Mouse (Mus musculus) MEL-GATA-1-ER (cell line): ENCODE data around the gene Paqr6.
A peak's percentile ranks its signal among the peaks of the same experiment; 100 is the strongest.
"Not testable (repeated sequence)": the region's sequence is repeated elsewhere in the genome, so short reads cannot be mapped to it uniquely, and the experiment has no call there.

Source experiments
- DNase-seq: peaks from one replicate; pipeline ENCODE4 v3.0.0-alpha.2; 2012; ENCODE audit warnings: low read depth; ENCODE audit errors: extremely low read depth

Paqr6 gene

DNA sequence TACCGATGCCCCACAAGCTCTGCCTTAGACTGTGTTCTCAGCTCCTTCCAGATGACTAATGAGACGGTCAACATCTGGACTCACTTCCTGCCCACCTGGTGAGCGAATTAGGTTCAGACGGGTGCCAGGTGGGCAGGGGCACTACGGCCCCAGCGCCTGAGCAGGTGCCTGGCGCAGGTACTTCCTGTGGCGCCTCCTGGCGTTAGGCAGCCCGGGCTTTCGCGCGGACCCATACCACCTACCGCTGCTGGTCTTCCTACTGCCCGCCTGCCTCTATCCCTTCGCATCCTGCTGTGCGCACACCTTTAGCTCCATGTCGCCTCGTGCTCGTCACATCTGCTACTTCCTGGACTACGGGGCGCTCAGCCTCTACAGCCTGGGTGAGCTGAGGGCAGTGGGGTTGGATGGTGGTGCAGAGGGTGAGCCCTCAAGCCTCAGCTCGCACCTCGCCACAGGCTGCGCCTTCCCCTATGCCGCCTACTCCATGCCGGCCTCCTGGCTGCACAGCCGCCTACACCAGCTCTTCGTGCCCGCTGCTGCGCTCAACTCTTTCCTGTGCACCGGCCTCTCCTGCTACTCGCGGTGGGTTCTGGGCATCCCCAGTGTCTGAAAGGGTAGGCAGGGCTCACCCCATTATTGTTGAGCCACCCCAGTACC is 1.4 kb downstream of the Paqr6 start:
- no peak for DNase-seq

DNA sequence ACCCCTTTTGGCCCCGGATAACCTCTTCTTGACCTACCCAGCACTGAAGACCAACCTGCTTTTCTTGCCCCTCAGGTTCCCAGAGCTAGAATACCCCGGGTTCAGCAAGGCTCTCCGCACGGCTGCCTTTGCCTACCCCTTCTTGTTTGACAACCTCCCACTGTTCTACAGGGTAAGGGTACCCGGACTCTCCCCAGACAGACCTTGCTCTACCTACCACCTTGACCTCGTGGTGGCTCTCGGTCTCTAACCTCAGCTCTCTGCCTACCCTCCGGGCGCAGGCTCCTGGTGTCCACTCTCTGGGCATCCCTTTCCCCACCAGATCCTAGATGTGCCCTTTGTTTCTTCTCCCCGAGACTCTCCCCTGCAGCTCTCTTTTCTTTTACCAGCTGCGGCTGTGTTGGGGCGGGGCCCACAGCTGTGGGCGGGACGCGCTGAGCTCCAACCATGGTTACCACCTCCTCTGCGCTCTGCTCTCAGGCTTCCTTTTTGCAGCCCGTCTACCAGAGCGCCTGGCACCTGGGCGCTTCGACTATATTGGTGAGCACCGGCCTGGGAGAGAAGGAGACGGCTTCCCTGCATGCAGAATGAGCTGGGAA is 2.5 kb downstream of the Paqr6 start:
- not testable (repeated sequence) for DNase-seq

DNA sequence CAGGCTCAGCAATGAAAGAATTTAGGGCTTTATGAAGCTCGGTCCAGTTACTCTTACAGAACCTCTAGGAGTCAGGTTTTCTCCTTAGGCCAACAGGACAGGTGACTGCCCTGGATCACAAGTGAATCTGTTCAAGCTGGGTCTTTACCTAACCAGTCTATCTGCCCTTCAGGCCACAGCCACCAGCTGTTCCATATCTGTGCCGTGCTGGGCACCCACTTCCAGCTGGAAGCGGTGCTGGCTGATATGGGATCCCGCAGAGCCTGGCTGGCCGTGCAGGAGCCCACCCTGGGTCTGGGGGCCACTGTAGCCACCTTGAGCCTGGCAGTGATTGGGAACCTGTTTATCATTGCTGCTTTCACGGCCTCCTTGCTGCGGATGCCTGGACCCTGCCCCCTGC is 3.1 kb downstream of the Paqr6 start:
- DNase-seq: not testable (repeated sequence)

DNA sequence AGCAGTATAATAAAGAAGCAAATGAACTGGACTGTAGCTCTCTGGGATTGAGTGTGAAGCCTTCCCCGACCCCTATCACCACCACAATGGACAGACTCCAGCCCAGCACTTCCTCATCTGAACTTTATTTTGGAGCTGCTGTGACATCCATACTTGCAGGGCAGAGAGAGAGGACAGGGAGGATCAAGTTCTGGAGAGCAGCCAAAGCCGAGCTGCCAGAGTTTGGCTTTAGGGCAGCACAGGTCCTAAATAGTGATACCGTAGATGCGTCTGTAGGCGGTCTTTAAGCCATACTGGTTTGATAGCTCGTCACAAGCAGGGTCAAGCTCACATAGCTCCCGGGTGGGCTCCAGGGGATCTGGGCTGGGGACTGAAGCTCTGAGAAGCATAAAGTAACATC is 4.1 kb downstream of the Paqr6 start:
- not testable (repeated sequence) for DNase-seq

DNA sequence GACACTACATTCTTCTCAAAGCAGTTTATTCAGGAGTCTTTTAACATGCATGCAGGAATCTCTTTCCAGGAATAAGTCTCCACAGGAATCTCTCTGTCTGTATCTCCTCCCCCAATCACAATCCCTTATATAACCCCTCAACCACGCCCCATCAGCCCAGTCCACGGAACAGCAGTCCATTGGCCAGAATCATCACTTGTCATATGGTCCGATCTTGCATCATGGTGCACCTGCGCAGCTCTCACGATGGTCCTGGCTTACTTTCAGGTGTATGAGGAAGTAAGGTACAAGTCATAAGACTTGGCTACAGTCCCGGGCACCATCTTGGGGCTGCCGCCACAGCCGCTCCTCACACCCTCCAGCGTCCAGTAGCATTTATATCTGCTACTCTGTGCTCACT is 8.3 kb downstream of the Paqr6 start, which contains the start of gene Bglap3:
Gene Bglap3 (minus strand): TSS at position 101 of the 400 bp plus-strand sequence.
- DNase-seq: not testable (repeated sequence)

DNA sequence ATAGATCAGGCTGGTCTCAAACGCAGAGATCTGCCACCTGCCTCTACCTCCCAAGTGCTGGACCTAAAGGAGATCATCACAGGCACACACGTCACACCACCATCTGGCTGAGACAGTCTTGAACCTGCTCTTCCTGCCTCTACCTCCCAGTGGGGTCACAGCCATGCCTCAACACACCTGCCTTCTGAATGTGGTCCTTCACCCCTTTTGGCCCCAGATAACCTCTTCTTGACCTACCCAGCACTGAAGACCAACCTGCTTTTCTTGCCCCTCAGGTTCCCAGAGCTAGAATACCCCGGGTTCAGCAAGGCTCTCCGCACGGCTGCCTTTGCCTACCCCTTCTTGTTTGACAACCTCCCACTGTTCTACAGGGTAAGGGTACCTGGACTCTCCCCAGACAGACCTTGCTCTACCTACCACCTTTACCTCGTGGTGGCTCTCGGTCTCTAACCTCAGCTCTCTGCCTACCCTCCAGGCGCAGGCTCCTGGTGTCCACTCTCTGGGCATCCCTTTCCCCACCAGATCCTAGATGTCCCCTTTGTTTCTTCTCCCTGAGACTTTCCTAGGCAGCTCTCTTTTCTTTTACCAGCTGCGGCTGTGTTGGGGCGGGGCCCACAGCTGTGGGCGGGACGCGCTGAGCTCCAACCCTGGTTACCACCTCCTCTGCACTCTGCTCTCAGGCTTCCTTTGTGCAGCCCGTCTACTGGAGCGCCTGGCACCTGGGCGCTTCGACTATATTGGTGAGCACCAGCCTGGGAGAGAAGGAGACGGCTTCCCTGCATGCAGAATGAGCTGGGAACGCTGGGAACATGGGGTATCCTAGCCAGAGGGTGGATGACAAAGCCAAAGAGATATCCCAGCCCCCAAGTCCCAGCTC is 11.6 kb downstream of the Paqr6 start:
- DNase-seq: peak; percentile 8

DNA sequence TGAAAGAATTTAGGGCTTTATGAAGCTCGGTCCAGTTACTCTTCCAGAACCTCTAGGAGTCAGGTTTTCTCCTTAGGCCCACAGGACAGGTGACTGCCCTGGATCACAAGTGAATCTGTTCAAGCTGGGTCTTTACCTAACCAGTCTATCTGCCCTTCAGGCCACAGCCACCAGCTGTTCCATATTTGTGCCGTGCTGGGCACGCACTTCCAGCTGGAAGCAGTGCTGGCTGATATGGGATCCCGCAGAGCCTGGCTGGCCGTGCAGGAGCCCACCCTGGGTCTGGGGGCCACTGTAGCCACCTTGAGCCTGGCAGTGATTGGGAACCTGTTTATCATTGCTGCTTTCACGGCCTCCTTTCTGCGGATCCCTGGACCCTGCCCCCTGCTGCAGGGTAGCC is 12.3 kb downstream of the Paqr6 start:
- not testable (repeated sequence) for DNase-seq

DNA sequence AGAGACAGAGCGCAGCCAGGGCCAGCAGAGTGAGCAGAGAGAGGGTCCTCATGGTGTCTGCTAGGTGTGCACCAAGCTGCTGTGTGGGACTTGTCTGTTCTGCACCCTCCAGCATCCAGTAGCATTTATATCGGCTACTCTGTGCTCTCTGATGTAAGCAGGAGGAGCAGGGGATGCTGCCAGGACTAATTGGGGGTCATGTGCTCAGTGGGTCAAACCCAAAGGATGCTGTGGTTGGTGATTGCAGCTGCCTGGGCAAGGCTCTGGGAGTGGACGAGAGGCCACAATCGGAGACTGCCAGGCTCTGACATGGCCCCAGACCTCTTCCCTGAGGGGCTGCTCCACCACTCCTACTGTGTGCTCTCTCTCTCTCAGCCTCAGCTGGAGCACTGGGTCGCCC is 14.2 kb downstream of the Paqr6 start, which contains the start of gene Bglap2:
Gene Bglap2 (minus strand): TSS at position 101 of the 400 bp plus-strand sequence.
- not testable (repeated sequence) for DNase-seq

DNA sequence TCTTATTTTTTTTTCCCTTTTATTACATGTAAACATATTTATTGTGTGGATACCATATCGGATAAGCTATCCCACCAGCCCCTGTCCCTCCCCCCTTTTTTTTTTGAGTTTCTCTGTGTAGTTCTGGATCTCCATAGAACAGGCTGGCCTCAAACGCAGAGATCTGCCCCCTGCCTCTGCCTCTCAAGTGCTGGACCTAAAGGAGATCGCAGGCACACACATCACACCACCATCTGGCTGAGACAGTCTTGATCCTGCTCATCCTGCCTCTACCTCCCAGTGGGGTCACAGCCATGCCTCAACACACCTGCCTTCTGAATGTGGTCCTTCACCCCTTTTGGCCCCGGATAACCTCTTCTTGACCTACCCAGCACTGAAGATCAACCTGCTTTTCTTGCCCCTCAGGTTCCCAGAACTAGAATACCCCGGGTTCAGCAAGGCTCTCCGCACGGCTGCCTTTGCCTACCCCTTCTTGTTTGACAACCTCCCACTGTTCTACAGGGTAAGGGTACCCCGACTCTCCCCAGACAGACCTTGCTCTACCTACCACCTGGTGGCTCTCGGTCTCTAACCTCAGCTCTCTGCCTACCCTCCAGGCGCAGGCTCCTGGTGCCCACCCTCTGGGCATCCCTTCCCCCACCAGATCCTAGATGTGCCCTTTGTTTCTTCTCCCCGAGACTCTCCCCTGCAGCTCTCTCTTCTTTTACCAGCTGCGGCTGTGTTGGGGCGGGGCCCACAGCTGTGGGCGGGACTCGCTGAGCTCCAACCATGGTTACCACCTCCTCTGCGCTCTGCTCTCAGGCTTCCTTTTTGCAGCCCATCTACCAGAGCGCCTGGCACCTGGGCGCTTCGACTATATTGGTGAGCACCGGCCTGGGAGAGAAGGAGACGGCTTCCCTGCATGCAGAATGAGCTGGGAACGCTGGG is 17.3 kb downstream of the Paqr6 start:
- peak; percentile 31 for DNase-seq

DNA sequence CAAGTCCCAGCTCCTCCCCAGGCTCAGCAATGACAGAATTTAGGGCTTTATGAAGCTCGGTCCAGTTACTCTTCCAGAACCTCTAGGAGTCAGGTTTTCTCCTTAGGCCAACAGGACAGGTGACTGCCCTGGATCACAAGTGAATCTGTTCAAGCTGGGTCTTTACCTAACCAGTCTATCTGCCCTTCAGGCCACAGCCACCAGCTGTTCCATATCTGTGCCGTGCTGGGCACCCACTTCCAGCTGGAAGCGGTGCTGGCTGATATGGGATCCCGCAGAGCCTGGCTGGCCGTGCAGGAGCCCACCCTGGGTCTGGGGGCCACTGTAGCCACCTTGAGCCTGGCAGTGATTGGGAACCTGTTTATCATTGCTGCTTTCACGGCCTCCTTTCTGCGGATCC is 18.0 kb downstream of the Paqr6 start:
- not testable (repeated sequence) for DNase-seq

DNA sequence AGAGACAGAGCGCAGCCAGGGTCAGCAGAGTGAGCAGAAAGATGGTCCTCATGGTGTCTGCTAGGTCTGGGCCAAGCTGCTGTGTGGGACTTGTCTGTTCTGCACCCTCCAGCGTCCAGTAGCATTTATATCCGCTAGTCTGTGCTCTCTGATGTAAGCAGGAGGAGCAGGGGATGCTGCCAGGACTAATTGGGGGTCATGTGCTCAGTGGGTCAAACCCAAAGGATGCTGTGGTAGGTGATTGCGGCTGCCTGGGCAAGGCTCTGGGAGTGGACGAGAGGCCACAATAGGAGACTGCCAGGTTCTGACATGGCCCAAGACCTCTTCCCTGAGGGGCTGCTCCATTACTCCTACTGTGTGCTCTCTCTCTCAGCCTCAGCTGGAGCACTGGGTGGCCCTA is 20.0 kb downstream of the Paqr6 start, which contains the start of gene Bglap:
Gene Bglap (minus strand): TSS at position 101 of the 400 bp plus-strand sequence.
- no peak for DNase-seq

DNA sequence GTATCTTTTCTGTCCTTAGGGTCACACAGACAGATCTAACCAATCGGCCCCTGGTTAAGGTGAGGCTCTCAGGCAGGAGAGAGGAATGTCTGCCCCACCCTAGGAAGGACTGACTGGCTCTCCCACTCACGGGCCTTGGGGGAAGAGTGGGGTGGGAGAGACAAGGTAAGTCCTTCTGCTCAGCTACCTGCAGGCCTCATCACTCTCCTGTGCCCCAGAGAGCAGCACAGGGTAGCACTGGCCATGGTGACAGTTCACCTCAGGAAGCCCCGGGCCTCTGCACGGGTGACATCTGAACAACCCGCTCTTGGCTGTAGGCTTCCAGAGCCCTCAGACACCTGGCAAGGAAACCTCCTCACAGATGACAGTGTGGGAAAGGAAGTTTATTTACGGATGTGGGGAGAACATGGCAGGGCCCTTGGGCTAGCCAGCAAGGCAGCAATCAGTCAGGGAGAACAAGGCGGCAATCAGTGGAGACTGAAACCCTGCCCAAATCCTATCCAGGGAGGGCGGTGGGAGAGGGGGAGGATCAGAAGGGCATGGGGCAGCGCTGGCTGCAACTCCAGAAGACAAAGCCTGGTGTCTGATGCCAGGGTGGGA is 29.5 kb downstream of the Paqr6 start:
- DNase-seq: no peak

DNA sequence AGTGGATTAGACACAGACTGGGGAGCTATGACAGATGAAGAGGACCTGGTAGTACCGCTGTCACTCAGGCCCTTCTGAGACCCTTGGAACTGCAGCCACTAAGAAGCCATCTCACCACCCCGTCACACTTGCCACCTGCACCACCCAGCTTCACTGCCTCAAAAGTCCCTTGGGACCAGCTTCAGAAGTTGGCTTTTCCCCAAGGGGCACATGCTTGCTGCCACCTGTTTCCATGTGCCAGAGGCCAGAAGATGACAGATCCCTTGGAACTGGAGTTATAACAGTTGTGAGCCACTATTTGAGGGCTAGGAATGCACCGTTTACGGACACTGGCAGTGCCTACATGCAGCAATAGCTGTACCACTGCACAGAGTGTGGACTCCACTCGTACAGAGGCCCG is 30.9 kb downstream of the Paqr6 start:
- no peak for DNase-seq

DNA sequence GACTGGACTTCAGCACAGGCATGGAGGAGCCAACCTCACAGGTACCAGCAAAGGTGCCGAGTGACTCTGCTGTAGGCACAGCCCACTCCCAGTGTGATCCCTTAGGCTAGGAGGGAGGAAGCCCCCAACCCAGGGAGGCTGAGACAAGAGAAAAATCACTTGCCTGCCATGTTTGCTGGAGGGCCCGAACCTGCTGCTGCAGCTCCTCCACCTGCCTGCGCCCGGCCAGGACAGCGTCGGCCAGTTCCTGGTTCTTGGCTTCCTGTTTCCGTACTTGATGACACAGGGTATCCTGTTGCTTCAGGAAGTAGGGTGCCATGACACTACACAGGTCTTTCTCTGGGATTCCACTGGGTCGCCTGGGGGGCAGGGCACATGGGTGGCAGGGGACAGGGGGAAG is 31.4 kb downstream of the Paqr6 start:
- DNase-seq: no peak

DNA sequence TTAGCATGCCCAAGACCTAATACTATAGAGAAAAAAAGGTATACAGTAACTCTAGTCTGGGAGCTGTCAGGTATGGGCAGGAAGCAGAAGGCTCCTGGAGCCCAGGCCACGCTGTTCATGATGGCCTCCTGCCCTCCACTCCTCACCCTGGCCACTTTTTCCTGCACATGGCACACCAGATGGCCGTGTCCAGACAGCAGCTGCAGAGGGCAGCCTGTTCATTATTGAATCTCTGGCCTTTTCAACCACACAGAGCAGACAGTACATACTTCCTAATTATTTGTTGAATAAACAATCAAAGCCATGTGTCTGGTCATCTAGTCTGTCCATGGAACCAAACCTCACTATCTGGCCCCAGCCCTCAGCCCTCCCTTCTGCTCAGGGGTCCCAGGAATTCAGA is 34.3 kb downstream of the Paqr6 start:
- DNase-seq: no peak

DNA sequence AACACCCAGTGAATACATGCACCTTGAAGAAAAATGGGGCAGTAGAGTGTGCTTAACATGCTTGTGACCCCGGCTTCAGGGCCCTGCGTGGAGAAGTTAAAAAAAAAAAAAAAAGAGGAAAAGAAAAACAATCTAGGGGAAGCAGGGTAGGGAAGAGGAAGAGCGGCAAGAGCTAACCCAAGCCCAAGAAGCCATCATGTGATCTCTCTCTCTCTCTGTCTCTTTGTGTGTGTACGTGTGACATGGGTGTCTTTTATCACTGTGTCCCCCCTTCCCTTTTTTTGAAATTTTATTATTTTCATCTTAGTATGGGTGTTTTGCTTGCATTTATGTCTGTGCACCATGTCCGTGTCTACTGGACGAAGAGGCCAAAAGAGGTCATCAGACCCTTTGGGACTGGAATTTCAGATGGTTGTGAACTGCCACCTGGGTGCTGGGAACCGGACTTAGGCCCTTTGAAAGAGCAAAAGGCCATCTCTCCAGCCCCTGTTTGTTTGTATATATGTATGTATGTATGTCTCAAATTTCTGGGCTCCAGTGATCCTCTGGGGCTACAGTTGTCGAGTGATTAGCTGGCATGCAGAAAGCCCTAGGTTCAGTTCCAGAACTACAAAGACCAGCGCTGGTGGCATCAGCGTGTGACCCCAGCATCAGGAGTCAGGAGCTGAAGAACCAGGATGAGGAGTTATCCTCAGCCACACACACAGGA is 39.3 kb downstream of the Paqr6 start:
- DNase-seq: no peak

DNA sequence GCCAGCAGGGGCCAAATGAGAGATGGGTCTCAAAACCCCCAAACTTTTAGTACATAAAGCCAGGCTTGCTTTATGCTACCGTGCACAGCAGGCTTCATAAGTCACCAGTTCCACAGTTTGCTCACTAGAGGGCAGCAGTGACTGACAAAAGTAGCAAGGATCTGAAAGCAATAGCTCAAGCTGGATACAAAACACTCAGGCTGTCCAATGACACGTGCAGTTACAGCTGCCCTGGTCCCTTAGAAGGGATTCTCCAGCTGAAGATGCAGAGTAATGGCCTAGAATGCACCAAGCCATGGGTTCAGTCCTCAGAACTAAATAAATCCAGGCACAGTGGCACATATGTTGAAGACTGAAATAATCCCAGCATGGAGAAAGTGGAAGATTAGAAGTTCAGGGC is 42.7 kb downstream of the Paqr6 start:
- peak; percentile 80 for DNase-seq

DNA sequence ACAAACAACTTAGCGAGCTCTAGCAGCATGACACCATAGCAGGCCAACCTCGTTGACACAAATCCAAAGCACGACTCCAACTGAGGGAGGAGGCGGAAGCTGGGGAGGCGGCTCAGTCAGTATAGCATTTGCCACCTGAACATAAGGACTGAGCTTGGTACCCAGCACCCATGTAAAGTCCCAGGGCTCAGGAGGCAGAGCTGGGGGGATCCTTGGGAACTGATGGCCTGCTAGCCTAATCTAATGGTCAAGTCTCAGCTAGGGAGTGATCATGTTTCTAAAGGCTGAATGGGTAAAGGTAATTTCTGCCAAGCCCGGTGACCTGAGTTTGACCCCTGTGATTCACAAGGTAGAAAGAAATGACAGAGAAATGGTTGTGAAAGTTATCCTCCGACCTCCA is 43.1 kb downstream of the Paqr6 start:
- DNase-seq: no peak

DNA sequence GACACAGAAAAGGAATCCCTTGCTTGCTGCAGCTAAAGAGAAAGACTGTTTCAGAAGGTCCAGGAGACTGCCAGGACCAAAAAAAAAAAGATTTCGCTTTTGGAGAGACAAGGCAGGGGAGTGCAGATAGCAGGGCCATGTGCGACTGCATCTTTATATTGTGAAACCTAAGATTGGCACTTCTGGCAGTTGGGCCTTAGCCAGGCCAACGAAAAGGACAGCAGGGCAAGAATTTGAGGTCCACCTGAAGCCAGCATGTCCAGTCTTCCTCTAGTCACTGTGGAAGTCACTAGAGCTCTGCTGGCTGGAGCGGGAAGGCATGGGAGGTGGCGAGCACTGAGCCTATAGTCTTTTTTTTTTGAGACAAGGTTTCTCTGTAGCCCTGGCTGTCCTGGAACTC is 44.6 kb downstream of the Paqr6 start:
- DNase-seq: no peak
